Mouse (Mus musculus) ES-Bruce4 (cell line): Measurements from ENCODE around the gene Pax2.

Source experiments
- CTCF ChIP-seq: IDR thresholded peaks from one replicate; pipeline ENCODE4 v1.8.1; 2011; ENCODE audit warnings: low read depth, low read length
- EP300 ChIP-seq: IDR thresholded peaks from 2 replicates; pipeline ENCODE4 v1.6.1; 2011; ENCODE audit warnings: low read depth, low read length; ENCODE audit not compliant: insufficient read depth
- POLR2A ChIP-seq: IDR thresholded peaks from one replicate; pipeline ENCODE4 v1.8.1; 2011; ENCODE audit warnings: low read length; ENCODE audit not compliant: insufficient read depth

GRCm38 (mm10) chr19:44770268-44771050, 14.6 kb downstream of the Pax2 start:
- no peak for TF ChIP-seq EP300
- TF ChIP-seq CTCF = no peak
- TF ChIP-seq POLR2A = no peak
